Mouse (Mus musculus): Measurements from ENCODE around the gene Nlk.

DNA sequence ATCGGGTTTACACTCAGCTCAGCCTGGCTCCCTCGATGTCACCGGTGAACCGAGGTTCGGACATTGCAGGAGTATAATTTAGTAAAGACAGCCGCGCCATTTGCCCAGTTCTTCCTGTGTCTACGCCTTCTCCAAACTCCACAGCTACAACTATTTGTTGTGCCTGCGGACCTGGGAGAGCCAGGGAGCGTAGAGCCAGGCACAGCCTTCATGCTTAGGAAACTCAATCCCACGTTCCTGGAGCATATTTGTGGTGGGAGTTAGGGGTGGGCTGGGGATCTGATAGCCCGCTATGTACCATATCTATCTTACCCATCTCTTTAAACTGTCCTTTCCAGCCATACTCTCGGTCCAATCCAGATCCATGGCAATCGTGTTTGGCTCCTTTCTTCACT lies 160.5 kb downstream of the Nlk start:
- TF ChIP-seq CTCF (IDR thresholded peaks at IDR 0.05; ENCODE audit: extremely low read depth, insufficient read depth, insufficient read length, insufficient replicate concordance) (no peak), POLR2A (IDR thresholded peaks at IDR 0.05; ENCODE audit: low read depth, low read length) (no peak)

Data from spleen, adult 2 months (tissue).